Mouse (Mus musculus) spleen, embryonic (tissue): ENCODE results near the gene Plbd2.

Experiments used
- CTCF ChIA-PET: fragments of 350-600 bp; sonication (Branson Sonifier 250); formaldehyde crosslinking; loops from one replicate; lab custom pipeline; 2022; lab: Charles Lee

Gene Plbd2

DNA sequence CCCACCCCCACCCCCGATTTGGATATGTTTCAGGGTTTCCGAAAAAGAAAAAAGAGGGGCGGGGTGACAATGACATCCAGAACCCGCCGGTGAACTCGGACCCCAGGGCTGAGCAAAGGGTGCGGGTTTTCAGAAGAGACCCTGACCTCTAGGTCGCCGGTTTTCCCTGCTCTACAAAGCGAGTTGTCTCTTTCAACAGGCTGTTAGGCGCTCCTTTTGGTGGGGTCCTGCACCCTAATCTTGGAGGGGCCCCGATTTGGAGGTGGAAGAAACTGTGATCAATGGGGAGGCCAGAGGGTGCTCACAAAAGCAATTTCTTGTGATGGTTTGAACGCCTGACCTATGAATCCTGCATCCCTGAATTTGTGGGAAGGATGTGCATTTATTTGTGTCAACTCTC, 65.0 kb downstream of the Plbd2 start:
- CTCF ChIA-PET: no interaction called here

DNA sequence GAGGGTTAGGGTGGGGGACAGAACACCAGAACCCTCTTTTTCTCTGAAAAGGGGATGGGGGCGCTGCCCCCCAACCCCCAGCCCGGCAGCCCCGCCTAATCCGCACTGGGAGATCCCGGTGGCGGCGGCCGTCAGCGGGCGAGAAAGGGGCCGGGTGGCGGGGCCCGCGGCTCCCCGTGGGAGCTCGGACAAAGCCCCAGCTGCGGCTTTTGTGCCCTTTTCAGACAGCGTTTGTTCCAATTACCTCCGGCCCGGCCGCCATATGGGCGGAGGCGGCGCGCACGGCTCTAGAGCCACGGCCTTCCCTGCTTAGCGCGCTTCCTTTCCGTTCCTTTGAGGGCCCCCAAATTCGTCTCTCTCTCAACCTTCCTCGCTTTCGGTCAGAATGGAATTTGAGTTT, 65.4 kb downstream of the Plbd2 start:
- CTCF ChIA-PET: no interaction called here

DNA sequence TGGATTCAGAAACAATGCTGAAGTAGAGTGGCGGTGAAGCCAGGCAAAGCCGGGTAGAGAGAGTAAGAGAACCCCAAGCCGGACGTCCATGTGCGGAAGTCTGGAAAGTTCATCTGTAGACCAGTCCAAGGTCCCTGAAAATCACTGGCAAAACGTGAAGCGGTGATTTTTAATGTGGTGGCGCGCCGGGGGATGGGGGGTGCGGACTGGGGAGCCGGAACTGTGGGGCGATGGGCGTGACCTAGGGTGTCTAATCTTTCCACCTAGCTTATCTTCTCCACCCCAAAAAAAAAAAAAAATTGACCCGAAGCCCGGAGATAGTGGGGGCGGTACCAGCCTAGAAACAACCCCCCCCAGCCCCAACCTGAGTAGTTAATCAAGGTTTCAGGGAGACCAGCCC, 65.9 kb downstream of the Plbd2 start:
- CTCF ChIA-PET: interaction anchor here (0.6 kb wide), 1 partner anchor 73 kb away, joined by 3 read pairs; the partner anchor contains the start of gene Slc8b1

DNA sequence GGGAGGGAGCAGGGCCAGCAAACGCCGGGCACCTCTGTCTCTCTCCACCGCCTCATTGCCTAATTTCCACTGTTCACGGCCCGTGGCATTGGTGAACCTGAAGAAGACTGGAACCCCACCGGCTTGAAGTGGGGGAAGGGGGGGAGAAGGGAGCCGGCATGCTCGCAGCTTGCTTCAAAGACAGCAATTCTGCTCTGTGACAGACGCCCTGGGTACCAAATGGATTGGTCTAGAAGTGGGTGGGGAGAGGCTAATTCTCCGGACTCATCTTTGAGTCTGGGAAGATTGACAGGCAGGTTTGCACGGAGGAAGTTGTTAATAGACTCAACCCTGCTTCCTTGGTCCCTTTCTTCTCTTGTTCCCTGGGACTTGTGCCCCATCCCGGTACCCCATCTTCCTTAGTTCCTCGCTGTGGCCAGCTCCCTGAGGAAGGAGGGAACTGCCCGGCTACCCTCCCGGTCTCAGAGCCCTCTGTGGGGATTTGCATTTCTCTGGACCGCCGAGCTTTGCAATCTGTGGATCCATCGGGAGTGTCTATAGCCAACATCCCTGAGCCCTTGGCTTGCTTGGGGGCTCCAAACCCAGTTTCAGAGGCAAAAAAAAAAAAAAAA, 66.4 kb downstream of the Plbd2 start:
- CTCF ChIA-PET: interaction anchor here (0.6 kb wide), 1 partner anchor 74 kb away, joined by 3 read pairs; the partner anchor contains the start of gene Slc8b1

DNA sequence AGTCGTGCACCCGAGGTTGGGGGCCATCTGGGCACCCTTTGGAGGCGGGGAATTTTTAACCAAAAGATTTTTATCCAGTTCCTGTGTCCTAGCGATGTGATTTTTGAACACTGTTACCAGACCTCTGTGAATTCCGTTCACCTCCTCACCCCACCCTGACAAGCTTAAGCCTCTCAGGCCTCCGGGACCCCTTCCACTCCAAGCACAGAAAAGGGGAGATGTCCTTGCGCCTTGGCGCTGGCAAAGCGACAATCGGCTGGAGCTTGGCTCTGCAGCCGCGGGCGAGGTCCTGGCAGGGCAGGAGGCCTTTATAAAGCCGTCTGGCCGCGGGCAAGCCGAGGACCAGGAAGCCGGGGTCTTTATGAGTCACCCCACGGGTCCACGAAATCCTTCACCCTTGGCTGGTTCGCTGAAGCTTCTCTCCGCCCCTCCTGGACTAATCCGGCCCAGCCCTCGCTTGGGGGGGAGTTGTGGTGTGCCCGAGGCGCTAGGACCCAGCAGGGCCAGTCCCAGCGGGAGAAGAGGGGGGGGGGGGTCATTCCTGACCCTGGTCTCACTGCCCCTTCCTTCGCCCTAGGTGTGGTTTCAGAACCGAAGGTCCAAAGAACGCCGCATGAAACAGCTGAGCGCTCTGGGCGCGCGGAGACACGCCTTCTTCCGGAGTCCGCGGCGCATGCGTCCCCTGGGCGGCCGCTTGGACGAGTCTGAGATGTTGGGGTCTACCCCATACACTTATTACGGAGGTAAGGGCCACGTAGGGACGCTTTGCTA, 67.5 kb downstream of the Plbd2 start:
- CTCF ChIA-PET: no interaction called here

DNA sequence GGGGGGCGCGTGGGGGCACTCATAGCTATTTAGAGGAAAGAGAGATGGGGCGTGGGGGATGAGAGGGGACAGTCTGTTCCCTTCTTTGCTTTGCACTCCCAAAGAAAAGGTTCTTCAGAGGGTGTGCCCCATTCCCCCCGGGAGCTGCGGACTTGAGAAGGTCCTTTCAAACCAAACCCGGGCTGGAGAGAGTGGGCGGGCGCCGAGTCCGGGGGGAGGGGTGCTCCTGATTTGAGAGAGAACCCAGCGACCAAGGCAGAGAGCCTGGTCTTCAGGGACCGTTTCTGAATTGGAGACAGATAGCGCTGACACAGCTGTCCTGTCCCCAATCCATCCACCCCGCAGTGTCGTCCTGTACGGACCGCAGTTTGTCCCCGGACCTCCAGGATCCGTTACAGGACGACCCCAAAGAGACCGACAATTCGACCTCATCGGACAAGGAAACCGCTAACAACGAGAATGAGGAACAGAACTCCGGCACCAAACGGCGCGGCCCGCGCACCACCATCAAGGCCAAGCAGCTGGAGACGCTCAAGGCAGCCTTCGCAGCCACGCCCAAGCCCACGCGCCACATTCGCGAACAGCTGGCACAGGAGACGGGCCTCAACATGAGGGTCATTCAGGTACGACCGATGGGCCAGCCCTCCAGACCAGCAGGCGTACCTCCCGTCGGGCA, 68.3 kb downstream of the Plbd2 start:
- CTCF ChIA-PET: no interaction called here

DNA sequence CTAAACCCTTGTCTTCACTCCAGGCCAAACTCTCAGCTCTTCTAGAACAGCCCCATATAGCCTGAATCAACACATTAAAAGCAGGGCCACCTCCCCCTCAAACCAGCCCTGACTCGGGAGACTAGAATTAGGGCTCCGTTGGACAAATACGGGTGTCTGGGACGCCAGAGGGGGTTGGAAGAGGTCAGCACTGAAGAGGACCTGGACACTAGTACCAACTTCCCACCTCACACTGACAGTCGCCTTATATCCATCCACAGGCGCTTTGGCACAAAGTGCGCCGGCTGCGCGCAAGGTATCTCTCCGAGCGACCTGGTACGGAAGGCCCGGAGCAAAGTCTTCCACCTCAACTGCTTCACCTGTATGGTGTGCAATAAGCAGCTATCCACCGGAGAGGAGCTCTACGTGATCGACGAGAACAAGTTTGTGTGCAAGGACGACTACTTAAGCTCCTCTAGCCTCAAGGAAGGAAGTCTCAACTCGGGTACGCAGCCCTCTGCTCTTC, 69.1 kb downstream of the Plbd2 start:
- CTCF ChIA-PET: no interaction called here
